Mouse (Mus musculus) myocyte (in vitro differentiated cells): Measurements from ENCODE around the gene Olig2. TPM values are rescaled to one million over a fixed set of nuclear protein-coding genes. Genes with fewer than 3 reads are reported as not detected.

Source experiments
- H3K27me3 ChIP-seq: one replicate; pipeline ENCODE4 v1.6.1; 2011; ENCODE audit not compliant: control insufficient read depth, insufficient read depth, insufficient read length
- H3K36me3 ChIP-seq: one replicate; pipeline ENCODE4 v1.6.1; 2011; ENCODE audit not compliant: control insufficient read depth, insufficient read depth
- H3K4me2 ChIP-seq: one replicate; pipeline ENCODE4 v1.6.1; 2011; ENCODE audit warnings: low read depth, control low read depth
- H3K4me3 ChIP-seq: one replicate; pipeline ENCODE4 v1.5.1; 2011; ENCODE audit warnings: mild to moderate bottlenecking, control low read depth, moderate library complexity
- H3K79me2 ChIP-seq: one replicate; pipeline ENCODE4 v1.6.1; 2011; ENCODE audit not compliant: control insufficient read depth, insufficient read depth
- H3ac ChIP-seq: one replicate; pipeline ENCODE4 v1.6.1; 2011; ENCODE audit not compliant: control insufficient read depth, insufficient read length
- CEBPB ChIP-seq: IDR thresholded peaks from 2 replicates; pipeline ENCODE4 v1.6.1; 2011; ENCODE audit warnings: mild to moderate bottlenecking, moderate library complexity; ENCODE audit not compliant: poor library complexity, insufficient read depth, severe bottlenecking
- E2F4 ChIP-seq: IDR thresholded peaks from one replicate; pipeline ENCODE4 v1.6.1; 2011; ENCODE audit warnings: mild to moderate bottlenecking, control low read depth, moderate library complexity; ENCODE audit not compliant: insufficient read depth
- MAX ChIP-seq: IDR thresholded peaks from one replicate; pipeline ENCODE4 v1.6.1; 2011; ENCODE audit warnings: low read depth, mild to moderate bottlenecking, control low read depth
- MYOD1 ChIP-seq, 3 experiments: IDR thresholded peaks; one replicate each; pipeline ENCODE4 v1.6.1; 2011; ENCODE audit warnings: control low read depth in 2 of 3, low read depth in 2 of 3, mild to moderate bottlenecking in 2 of 3, moderate library complexity in 1 of 3; ENCODE audit not compliant: insufficient read length in 2 of 3, control insufficient read depth in 1 of 3
- MYOG ChIP-seq, 3 experiments: IDR thresholded peaks; one replicate each; pipeline ENCODE4 v1.6.1; 2011; ENCODE audit warnings: control low read depth in 2 of 3, low read depth in 2 of 3, mild to moderate bottlenecking in 2 of 3; ENCODE audit not compliant: insufficient read length in 2 of 3, control insufficient read depth in 1 of 3, insufficient read depth in 1 of 3
- POLR2A ChIP-seq: IDR thresholded peaks from one replicate; pipeline ENCODE4 v1.6.1; 2011; ENCODE audit warnings: low read depth, mild to moderate bottlenecking, control low read depth, moderate library complexity; ENCODE audit not compliant: insufficient read length
- POLR2AphosphoS2 ChIP-seq: IDR thresholded peaks from one replicate; pipeline ENCODE4 v1.6.1; 2011; ENCODE audit warnings: low read depth, control low read depth; ENCODE audit not compliant: insufficient read length
- REST ChIP-seq: IDR thresholded peaks from one replicate; pipeline ENCODE4 v1.6.1; 2011; ENCODE audit warnings: mild to moderate bottlenecking, control low read depth, moderate library complexity; ENCODE audit not compliant: insufficient read depth, insufficient read length
- SRF ChIP-seq: IDR thresholded peaks from one replicate; pipeline ENCODE4 v1.6.1; 2011; ENCODE audit warnings: low read depth; ENCODE audit not compliant: control insufficient read depth, insufficient read length
- TCF12 ChIP-seq: IDR thresholded peaks from one replicate; pipeline ENCODE4 v1.6.1; 2011; ENCODE audit warnings: mild to moderate bottlenecking, control low read depth; ENCODE audit not compliant: poor library complexity, insufficient read depth, severe bottlenecking
- TCF3 ChIP-seq: IDR thresholded peaks from one replicate; pipeline ENCODE4 v1.6.1; 2011; ENCODE audit warnings: low read depth, control low read depth; ENCODE audit not compliant: insufficient read length
- USF1 ChIP-seq: IDR thresholded peaks from one replicate; pipeline ENCODE4 v1.6.1; 2011; ENCODE audit warnings: low read depth, mild to moderate bottlenecking, control low read depth, moderate library complexity
- polyA plus RNA-seq: library from polyadenylated mRNA; unstranded; fragments of >200 nt; fragmentation: generic; extraction: Trizol; gene quantifications from one replicate; pipeline ENCODE4 v1.2.1, GENCODE M21; 2012; ENCODE audit warnings: missing spikeins

Gene Olig2
- polyA plus RNA-seq, 1 experiment, result not detected

DNA sequence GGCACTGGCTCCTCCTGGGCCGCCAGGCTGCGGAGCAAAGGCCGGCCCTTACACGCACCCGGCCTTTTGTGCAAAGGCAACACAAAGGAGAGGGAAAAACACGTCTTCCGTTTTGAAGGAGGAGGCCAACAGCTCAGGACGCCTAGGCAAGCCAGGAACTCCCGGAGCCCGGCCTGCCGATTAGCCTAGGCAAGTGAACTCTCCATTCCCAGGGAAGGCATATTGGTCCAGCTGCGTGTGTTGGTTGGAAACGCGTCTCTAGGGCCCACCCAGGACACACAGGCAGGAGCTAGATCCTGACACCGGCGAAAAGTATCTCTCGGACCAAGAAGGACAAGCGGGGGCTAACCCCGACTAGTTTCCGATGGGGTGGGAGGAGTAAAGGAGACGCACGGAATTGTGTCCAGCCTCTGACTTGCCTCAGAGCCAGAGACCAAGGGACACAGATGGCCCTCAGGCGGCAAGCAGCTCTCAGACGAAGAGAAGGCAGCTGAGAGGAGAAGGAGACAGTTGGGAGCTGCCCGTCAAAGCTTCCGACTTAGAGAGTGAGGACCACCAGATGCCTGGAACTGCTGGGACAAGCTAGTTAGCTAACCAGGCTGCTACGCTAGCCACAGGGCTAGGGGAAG lies 2.5 kb upstream of the Olig2 start:
- TF ChIP-seq CEBPB (no peak), TCF12 (no peak), SRF (no peak), MYOD1 (IDR thresholded peaks at IDR 0.05; ENCODE audit: control insufficient read depth in 1 of 3, insufficient read length in 2 of 3, low read depth in 2 of 3) (no peak), POLR2A (no peak), REST (no peak), MAX (no peak), E2F4 (no peak), TCF3 (no peak), POLR2AphosphoS2 (no peak), USF1 (no peak), MYOG (IDR thresholded peaks at IDR 0.05; ENCODE audit: control insufficient read depth in 1 of 3, insufficient read depth in 1 of 3, insufficient read length in 2 of 3, low read depth in 2 of 3) (no peak)
- Histone ChIP-seq H3K27me3 (peaks cover 86% of the 10 kb centered on the region), H3K4me3 (no peak overlapping the region), H3K79me2 (no peaks in the 10 kb centered on the region), H3ac (no peak overlapping the region), H3K4me2 (no peak overlapping the region), H3K36me3 (no peaks in the 10 kb centered on the region)

DNA sequence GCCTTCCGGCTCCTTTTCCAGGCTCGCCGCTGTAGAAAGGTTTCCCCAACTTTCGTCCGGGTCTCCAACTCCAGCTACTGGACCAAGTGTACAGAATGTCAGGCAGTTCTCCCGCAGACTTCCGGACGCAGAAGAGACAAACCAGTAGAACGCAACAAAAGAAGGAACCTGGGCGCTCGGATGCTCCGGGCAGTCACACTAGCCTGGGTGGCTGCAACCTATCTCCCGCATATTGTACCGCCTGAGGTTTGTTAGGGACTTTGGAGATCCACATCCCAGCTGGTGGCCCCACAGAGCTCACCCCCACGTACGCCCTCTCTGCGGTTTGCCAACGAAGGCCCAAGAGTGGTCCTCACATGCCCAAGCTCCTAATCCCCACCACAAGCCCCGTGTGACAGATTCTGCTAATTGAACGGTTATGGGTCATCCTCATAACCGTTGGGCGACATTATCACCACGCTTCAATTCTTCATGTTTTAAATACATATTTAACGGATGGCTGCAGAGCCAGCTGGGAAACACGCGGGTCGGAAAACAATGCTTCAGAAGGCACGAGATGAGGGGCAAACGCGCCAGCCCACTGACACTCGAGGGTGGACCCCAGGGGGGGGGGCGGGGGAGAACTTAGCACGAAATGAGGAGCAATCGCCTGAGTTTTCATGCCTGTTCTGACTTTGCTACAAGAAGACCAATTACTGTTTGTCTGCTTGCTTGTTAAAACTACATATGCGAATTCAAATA lies 1.8 kb upstream of the Olig2 start:
- H3K27me3 ChIP-seq, result peaks cover 94% of the 10 kb centered on the region
- TF ChIP-seq CEBPB (no peak), POLR2A (no peak), MYOD1 (IDR thresholded peaks at IDR 0.05; ENCODE audit: control insufficient read depth in 1 of 3, insufficient read length in 2 of 3, low read depth in 2 of 3) (no peak), POLR2AphosphoS2 (no peak), TCF12 (no peak), E2F4 (no peak), TCF3 (no peak), USF1 (no peak), REST (no peak), SRF (no peak), MYOG (IDR thresholded peaks at IDR 0.05; ENCODE audit: control insufficient read depth in 1 of 3, insufficient read depth in 1 of 3, insufficient read length in 2 of 3, low read depth in 2 of 3) (no peak), MAX (no peak)
- no peak overlapping the region for H3ac ChIP-seq
- no peak overlapping the region for H3K4me2 ChIP-seq
- no peaks in the 10 kb centered on the region for H3K36me3 ChIP-seq
- H3K4me3 ChIP-seq, result no peak overlapping the region
- H3K79me2 ChIP-seq, result no peaks in the 10 kb centered on the region

DNA sequence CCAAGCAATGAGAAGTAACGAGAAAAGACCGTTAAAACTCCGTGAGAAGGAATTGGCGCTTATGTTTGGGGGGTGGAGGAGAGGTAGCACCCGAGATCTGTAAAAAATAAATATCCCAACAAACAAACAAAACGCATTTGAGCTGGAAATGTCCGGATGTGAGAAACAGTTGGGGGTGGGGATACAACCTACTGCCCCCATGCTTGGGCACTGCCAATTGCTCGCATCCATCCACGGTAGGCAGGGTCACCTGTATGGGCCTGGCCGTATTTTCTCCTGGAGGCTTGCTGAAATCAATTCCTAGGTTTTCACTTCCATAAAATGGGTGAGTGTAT lies 1.2 kb upstream of the Olig2 start:
- no peak overlapping the region for H3K4me3 ChIP-seq

DNA sequence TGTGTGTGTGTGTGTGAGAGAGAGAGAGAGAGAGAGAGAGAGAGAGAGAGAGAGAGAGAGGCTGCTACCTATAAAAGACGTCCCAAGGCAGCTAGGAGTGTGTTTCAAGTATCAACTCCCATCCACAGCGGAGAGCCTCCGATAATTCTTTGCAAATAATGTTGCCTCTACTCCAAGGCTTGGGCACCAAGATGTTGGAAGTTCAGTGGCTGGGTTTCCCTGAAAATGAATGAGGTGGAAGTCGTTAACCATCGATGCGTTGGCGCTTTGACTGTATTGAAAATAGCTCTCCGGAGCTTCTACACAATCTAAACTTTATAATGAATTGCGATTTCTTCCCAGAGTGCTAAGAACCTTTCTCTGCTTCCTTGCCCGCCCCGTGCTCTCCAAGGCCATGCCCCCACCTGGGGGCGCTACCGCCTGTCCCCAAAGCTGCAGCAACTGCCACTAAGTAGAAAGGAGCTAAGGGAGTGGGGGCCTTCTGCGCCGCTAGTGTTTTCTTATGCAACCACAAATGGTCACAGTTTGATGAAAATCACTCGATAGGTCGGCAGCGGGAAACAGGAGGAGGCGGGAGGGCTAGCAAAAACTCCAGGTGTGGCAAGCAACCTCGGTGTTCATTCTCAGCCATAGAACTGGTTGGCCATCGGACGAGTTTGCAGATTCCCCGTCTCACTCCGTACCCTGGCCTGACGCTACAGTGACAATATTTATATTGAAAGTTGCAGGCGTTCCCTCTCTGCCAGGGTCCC lies 600 bp upstream of the Olig2 start:
- Histone ChIP-seq H3K79me2 (no peaks in the 10 kb centered on the region), H3K4me2 (no peak overlapping the region), H3K27me3 (peaks cover 97% of the 10 kb centered on the region), H3K4me3 (no peak overlapping the region), H3ac (no peak overlapping the region), H3K36me3 (no peaks in the 10 kb centered on the region)
- no peak for TF ChIP-seq CEBPB
- TF ChIP-seq POLR2AphosphoS2, result no peak
- no peak for TF ChIP-seq POLR2A
- no peak for TF ChIP-seq MYOD1 (IDR thresholded peaks at IDR 0.05; ENCODE audit: control insufficient read depth in 1 of 3, insufficient read length in 2 of 3, low read depth in 2 of 3)
- no peak for TF ChIP-seq USF1
- no peak for TF ChIP-seq REST
- no peak for TF ChIP-seq TCF3
- no peak for TF ChIP-seq SRF
- no peak for TF ChIP-seq MAX
- no peak for TF ChIP-seq TCF12
- TF ChIP-seq MYOG (IDR thresholded peaks at IDR 0.05; ENCODE audit: control insufficient read depth in 1 of 3, insufficient read depth in 1 of 3, insufficient read length in 2 of 3, low read depth in 2 of 3), result no peak
- TF ChIP-seq E2F4, result no peak

More for the DNA sequence above, 1.2 kb upstream of the Olig2 start:
- Histone ChIP-seq H3K27me3 (peaks cover 97% of the 10 kb centered on the region), H3K36me3 (no peaks in the 10 kb centered on the region), H3ac (no peak overlapping the region), H3K79me2 (no peaks in the 10 kb centered on the region), H3K4me2 (no peak overlapping the region)
- TF ChIP-seq MAX (no peak), CEBPB (no peak), MYOD1 (IDR thresholded peaks at IDR 0.05; ENCODE audit: control insufficient read depth in 1 of 3, insufficient read length in 2 of 3, low read depth in 2 of 3) (no peak), TCF12 (no peak), MYOG (IDR thresholded peaks at IDR 0.05; ENCODE audit: control insufficient read depth in 1 of 3, insufficient read depth in 1 of 3, insufficient read length in 2 of 3, low read depth in 2 of 3) (no peak), POLR2A (no peak), E2F4 (no peak), USF1 (no peak), POLR2AphosphoS2 (no peak)
